Mouse (Mus musculus) layer of hippocampus, postnatal 36 days (tissue): ENCODE results near the gene Gtsf2. TPM values are rescaled to one million over a fixed set of nuclear protein-coding genes. Genes with fewer than 3 reads are reported as not detected.
"Not testable (repeated sequence)": the region's sequence is repeated elsewhere in the genome, so short reads cannot be mapped to it uniquely, and the experiment has no call there.

ENCODE experiments used
- DNase-seq, 2 experiments: peaks; one replicate each; pipeline ENCODE4 v3.0.0; 2022
- total RNA-seq, 2 experiments: library from RNA; stranded (reverse); gene quantifications; 2 replicates each; pipeline ENCODE4 v1.2.3; 2021

Gene Gtsf2
- total RNA-seq, result not detected

DNA sequence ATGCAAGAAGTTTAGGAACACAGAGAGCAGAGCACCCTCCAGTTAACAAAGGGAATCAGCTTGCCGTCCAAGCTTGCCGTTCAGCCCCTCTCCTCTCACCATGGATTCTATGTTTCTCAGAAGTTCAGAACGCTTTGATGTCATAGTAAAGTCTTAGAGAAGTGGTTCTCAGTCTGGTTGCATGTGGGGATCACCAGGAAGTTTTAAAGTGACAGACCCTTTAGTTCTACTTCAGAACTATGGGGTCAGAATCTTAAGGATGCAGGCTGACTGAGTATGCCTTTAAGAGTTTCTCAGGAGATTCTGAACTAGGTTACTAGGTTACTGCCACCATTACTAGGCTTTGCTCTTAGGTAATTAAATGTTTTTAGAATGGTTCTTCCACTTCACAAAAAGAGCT is at the start of gene Gtsf2:
Gene Gtsf2, minus strand, starts transcription at position 101 of the 400 bp plus-strand sequence.
- DNase-seq, result no peak

DNA sequence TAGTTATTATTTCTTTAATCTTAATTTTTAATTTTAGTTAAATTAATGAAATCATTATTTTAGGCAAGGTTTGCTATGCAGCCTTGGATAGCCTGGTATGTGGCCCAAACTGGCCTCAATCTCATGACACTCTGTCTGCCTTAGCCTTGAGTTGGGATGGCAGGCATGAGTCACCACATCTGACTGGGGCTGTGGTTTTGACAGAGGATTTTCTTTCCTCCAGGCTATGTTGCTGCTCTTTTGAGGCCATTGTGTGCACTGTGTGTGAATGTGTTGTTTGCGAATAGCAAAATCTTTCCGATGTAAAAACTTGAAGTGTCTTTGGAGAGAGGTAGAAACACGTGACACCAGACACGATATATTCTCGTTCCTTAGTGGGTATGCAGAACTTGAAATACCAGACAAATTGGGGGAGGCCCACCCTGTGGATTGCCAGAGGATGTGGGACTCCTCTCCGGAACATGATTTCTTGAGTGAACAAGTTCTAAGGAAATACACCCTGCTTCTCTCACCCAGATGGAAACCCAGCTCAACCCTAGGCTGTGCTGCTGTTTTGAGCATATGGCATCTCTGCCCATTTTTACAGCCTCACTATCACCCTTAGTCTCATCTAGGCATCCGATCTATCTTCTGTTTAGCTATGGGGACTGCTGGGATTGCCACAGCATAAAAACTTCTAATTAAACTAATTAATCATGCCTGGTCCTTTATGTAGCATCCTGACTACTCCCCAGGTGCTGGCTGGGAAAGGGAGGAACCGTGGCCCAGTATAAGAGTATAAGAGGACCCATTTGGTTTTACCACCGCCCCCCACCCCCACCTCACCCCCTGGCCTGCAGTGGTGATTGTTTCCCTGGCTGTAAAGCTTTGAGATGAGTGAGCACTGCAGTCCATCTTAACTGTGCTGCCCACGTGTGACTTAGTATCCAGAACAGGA is 48.2 kb upstream of the Gtsf2 start:
- DNase-seq, result no peak

DNA sequence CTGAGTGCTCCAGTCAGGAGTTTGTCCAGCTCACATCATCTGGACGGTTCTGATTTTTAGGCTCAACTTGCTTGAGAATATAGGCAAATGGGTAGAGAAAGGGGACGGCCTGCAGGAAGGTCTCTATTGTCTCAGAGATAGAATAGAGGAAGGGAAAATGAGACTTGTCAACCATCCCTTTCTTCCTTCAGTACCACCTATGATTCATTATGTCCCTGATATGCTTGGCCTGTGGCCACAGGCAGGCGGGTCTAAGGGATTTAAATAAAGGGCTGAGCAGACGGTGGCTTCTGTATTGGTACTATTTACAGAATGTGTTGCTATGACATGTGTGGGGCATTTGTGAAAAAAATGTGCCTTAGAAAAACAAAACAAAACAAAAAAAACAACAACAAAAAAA is 40.1 kb upstream of the Gtsf2 start:
- no peak for DNase-seq

DNA sequence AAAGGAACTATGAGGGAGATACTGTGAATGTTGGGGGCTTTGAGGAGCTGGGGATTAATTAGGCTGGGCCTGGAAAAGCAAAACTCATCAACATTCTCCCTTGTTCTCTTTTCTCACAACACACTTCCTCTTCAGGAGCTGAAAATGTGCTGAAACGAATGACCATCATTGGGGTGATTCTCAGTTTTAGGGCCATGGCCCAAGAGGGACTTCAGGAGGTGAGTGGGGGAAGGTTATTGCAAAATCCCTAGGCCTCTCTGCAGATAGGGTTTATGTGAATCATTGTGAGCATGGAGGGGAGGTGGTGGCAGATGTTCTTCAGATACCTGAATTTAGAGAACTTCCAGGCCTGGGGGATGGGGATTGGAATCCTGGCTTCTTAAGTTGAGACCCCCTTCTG is 38.4 kb upstream of the Gtsf2 start:
- no peak for DNase-seq

DNA sequence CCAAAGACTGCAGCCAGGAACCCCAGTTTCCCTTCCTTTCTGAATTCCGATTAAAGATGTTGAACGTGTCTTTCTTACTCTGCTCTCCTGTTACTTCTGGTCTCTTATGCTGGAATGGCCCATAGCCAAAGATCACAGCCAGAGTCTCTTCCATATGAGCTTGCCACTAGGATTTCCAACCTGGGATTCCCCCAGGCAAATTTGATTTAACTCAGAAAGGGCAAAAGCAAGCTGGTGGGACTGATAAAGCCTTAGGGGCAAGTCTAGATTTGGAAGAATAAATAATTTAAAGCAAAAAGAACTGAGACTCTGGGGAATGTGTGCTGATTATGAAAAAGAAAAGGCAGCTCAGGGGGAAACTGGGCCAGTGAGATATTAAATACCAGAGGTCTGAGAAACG is 36.8 kb upstream of the Gtsf2 start:
- DNase-seq, result no peak

DNA sequence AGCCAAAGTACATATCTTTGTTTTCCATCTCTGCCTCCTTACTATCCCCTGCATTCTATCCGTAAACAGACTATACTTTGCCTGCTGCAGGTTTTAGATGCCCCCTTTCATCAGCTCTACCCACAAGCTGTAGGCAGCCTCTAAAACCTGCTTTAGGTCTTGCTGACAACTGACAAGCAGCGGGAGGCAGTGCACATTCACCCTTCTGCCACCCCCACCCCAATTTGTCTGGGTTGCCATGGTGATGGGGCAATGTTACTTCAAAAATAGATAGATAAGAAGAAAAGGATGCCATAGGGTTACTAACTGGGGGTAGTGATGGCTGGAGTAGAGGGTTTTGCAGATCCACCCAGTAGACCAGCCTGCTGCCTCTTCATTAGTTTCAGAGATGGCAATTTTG is 36.2 kb upstream of the Gtsf2 start:
- no peak for DNase-seq

DNA sequence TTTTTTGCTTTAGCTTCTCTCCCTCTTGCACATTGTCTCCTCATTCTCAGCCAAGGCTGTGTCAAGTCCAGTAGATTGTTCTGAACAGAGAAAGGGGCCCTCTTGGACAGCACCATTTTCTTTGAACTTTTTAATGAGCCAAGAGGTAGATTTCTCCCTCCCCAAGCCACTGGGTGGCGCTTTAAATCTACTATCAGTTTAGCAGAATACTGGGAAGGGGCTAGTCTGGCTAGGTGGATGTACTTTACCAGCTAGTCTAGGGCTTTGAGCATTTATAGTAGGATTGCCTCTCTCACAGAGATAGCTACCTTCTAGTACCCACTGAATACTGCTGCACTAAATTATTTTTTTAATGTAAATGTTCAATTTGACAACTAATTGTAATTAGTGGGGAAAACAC is 34.2 kb upstream of the Gtsf2 start:
- no peak for DNase-seq

DNA sequence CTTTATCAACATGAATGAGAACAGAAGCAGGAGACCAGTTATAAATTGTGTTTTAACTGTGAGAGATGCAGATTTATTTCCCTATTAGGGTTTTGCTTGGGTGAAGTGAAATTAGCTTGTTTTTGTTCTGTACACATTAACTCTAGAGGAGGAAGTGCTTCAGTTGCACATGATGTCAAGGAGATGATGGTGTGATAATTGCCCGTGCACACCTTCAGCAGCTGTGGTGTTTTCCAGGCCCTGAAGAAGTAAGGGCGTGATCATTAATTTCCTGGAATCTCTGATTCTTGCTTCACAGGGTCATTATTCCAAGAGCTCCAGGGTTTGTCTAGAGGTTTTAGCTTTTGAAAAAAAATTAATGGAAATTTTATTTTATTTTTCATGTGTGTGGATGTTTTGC is 31.9 kb upstream of the Gtsf2 start:
- DNase-seq, result no peak

DNA sequence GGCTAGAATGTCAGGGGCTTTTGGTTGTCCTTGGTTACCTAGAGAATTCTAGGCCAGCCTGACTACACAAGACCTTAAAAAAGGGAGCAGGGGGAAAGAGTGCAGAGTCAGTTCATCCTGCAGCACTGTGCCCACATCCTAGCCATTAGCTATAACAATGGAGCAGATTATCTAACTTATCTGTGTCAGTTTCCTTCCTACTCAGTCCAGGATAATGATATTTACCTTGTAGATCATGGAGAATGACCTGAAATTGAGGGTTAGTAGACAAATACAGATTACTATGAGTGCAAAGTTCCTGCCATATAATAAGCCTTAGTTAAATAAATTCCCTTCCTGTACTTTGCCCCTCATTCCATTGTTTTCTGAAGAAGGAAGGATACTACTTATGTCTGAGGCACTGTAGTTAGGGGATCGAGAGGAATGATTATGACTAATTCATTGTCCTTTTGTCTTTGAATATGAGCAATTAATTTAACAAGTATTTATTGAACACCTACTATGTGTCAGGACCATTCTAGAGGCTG is 30.9 kb upstream of the Gtsf2 start:
- DNase-seq, result no peak

DNA sequence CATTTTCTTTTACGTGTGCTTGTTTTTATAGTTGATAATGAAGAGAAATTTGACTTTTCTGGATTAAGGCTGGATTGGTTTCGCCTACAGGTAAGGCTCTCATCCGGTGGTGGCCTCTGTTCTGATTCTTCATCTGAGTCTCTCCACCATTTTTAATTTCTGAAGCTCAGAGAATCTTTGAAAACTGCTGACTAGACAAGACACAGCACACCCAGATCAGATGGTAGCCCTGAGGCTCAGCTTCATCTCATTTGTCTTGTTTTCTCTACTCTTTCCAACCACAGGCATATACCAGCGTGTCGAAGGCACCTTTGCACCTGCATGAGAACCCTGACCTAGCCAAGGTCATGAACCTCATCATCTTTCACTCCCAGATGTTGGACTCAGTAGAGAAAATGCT is 25.5 kb upstream of the Gtsf2 start:
- DNase-seq, result no peak

DNA sequence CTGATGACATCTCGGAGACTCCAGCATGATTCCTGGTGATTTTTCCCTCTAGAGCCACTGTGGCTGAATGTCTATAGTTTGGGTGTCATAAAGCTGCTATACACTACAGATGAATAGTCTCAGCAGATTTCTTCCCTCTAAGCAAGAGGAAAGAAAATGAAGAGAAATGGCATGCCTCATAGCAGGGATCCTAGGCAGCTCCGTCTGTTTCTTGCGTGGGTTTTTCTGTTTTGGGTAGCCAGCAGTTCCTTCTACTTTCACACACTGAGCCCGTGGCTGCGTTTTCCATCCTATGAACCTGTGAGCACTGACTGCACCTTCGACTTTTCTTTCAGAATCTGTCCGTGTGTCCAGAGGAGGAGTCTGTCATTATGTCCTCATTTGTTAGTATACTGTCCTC is 24.9 kb upstream of the Gtsf2 start:
- no peak for DNase-seq

DNA sequence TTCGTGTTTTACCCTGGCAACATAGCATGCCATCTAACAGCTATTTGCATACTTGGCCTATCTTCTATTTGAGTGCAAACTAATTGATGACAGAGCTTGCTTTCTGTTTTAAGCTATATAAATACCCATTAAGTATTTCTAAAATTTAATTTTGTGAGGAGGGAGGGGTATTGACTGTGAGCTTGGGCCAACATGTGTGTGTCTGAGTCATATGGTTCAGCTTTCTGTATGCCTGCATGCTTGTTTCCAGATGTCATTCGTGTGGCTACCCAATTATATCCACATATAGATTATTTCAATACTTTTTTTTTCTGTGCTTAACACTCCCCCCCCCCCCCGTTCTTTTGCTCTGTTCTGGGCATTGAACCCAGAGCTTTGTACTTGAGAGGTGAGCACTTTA is 24.0 kb upstream of the Gtsf2 start:
- DNase-seq, result no peak

DNA sequence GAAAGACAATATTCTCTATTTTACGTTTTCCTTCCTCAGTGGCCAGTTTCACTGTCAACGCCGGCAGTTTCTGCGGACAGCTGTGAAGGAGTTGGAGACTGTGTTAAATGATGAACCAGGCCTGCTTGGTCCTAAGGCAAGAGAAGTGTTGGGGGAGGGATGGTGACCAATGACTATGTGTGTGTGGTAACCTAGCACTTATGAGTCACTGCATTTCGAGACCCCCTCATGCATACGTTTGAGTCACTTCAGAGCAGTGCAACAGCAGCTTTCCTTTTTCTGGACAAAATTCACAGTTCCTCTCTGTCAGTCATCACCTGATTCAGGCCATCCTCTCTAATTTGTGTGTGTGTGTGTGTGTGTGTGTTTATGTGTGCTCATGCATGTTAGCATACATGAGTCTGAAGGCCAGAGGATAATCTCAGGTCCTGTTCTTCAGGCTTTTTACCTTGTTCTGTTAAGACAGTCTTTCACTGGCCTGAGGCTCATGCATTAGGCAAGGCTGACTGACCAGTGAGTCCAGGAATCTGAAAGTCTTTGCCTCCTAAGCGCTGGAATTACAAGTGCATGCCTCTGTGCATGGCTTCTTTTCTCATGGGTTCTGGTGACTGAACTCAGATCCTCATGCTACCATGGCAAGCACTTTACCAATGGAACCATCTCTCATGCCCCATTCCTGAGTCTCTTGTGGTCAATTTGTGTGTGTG is 23.4 kb upstream of the Gtsf2 start:
- DNase-seq, result no peak

DNA sequence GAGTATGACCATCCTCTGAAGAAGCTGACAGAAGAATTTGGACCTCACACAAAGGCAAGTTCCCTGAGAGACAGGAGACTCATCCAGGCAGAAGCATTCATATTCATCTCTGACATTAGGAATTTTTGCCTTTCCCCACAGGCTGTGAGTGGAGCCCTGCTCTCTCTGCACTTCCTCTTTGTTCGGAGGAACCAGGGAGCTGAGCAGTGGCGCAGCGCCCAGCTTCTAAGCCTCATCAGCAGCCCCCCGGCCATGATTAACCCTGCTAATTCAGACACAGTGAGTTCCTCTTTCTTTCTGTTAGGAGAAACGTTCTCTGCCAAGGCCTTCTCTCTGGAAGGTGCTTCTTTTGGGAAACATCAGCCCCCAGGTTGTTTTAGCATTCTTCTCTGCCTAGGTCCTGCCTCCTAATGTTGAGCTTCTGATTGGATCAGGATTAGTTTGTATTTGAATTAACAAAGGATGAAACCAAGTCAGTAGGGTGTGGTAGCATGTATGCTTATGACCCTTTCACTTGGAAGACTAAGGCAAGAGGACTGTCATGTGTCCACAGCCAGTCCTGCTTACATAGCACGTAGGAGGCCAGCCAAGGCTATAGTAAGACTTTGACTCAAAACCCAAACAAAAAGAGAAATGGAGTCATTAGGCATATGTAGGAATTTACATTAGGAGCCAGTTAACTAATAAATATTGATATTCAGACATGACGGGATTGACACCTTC is 14.4 kb upstream of the Gtsf2 start:
- DNase-seq, result no peak

DNA sequence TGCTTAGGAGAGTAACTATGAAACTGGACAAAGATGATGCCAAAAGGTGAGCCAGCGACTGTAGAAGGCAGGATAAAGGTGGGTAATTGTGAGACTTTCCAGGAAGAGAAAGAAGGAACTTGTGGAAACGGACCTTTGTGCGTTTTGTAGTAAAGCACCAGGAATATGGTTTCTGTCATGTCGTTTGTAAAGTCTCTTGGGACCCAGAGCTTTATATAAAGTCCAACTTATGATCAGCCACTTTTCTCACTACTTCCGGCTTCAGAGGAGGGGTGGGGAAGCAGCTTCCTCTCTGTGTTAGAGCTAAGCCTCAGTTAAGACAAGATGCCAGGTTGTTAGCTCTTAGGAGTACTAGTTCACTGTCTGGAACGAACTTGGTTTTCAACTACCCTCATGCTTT is 6.2 kb upstream of the Gtsf2 start:
- no peak for DNase-seq

DNA sequence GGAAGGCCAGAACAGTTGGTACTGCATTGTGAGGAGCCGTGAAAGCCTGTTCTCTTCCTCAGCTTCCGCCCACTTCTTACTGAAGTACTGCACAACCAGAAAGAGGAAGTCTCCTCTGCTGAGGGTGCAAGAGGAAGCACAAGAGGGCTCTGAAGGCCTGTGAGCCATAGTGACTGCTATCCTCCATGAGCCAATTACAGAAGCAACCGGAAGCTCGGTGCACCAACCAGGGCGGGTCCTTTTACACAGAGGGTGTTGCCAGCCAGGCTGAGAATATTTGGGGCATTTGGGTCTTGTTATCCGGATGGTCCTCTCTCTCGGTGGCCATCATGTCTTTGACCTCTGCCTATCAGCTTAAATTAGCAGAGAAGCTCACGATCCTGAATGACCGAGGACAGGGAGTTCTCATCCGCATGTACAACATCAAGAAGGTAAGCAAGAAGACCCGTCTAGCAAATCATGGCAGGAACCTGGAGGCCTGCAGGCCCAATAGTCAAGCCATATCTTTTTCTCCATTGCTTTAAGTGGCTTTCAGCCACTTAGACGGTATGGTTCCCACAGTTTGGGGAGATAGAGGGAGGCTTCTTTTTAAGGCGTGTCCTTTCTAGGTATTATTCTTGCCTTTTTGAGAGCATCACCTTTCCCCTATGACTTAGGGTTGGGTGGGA is 5.4 kb upstream of the Gtsf2 start, which contains the start of gene Nckap1l:
Gene Nckap1l, plus strand, starts transcription at position 244 of the 668 bp plus-strand sequence.
- peak; percentile 4 to 27 for DNase-seq

DNA sequence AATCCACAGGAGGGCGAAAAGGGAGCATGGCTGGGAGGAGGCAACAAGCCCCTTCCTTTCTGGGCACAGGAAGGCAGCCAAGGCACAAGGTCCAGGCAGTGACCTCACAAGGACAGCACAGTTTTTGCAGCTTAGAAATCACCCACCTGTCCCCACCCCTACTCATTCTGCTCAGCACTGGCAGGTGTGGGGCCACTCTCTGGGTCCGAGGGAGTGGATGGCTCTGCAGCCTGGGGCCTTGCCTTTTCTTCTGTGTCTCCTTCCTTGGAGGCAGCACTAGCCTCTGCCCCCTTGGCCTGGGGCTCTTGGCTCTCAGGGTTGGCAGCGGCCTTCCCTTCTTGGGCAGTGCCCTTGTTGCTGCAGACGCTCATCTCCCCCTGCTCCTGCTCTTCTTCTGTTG is 2.3 kb downstream of the Gtsf2 start:
- not testable (repeated sequence) for DNase-seq

DNA sequence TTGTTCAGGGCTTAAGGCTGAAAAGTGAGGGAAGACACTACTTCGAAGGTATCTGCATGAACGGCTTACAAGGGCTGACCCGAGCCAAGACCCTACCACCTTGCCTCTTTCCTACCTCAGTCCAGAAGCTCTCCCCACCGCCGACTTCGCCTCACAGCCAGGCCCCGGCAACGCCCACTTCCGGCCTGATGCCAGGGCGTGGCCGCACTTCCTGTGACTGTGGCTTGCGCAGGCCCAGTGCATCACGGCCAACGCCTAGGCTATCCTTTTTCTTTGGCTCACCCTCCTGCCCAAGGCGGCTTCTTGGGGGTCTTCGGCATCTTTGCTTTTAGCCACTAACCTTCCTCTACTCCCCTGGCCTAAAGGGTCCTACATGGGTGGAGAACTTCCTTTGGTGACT is 18.0 kb downstream of the Gtsf2 start, which contains the start of gene Gtsf1:
Gene Gtsf1, minus strand, starts transcription at position 230 of the 400 bp plus-strand sequence.
- DNase-seq, result no peak

DNA sequence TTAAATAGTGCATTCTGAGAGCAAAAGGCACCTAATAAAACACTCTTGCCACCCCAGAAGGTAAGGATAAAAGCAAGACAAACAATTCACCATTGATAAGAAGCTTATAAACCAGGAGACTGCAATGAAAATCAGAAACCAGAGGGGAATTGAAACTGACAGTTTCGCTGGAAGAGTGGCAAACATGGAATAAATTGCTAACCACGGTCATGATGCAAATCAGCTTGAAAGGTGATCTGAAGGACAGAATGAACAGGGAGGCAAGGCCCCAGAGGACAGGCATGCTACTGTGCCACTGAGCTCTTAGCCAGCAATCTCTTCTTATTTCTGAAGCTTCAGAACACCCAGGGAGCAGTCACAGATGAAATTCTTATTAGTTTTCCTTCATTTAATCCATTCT is 21.3 kb downstream of the Gtsf2 start:
- DNase-seq, result no peak

DNA sequence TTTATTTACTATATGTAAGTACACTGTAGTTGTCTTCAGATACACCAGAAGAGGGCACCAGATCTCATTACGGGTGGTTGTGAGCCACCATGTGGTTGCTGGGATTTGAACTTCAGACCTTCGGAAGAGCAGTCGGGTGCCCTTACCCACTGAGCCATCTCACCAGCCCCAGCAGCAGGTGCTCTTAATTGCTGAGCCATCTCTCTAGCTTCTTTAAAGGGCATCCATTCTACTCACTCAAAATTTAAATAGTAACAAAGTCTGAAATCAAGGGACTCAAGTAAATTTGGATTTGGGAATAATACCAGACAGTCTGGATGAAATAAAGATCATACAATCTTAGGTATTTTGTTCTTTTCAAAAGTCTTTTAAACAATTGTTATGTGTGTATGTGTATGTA is 42.7 kb downstream of the Gtsf2 start:
- not testable (repeated sequence) for DNase-seq

DNA sequence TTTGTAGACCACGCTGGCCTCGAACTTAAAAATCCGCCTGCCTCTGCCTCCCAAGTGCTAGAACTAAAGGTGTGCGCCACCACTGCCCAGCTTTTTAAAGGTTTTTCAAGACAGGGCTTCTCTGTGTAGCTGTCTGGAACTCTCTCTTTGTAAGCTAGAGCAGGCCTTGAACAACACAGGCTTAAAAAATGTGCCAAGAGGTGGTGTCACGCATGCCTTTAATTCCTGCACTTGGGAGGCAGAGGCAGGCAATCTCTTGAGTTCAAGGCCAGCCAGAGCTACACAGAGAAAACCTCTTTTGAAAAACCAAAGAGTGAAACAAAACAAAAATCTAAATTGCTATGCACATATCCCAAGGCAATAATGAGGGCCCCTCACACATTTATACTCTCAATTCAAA is 46.9 kb downstream of the Gtsf2 start:
- DNase-seq, result no peak

DNA sequence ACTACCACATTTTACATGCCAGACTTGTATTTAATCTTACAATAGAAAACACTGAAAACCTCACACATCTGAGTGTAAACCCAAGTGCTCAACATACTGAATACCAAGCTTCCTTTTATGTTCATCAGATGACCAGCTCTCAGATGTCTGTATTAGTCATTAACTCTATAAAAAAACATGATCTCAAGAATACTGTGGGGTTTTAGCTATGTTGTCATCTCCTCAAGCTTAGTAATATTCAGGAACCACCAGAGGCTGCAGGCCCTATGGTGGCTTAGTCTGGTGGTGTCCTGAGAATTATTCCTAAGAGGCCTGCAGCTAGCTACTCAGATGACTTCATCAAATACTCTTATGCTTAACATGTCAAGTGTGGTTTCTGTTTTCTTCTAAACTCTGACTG is 54.7 kb downstream of the Gtsf2 start:
- DNase-seq, result no peak
